Mouse (Mus musculus) CH12.LX (cell line): ENCODE measurements around the gene Rpl35a. TPM values are rescaled to one million over a fixed set of nuclear protein-coding genes. Genes with fewer than 3 reads are reported as not detected.

Experiments
- DNase-seq: peaks from one replicate; pipeline ENCODE4 v3.0.0-alpha.2; 2013; ENCODE audit errors: extremely low read depth
- H3K27ac ChIP-seq: 2 replicates; pipeline ENCODE4 v1.5.1; 2012; ENCODE audit warnings: low read depth, mild to moderate bottlenecking, control low read depth, moderate library complexity; ENCODE audit not compliant: insufficient read depth
- H3K27me3 ChIP-seq: replicated peaks from 2 replicates; pipeline ENCODE3; 2012; ENCODE audit warnings: inconsistent platforms
- H3K36me3 ChIP-seq, 2 experiments: replicated peaks in 1 of 2; 2 replicates each; pipeline versions ENCODE3 to v1.6.1; 2012; ENCODE audit warnings: inconsistent platforms in 1 of 2, low read length in 1 of 2, mild to moderate bottlenecking in 1 of 2, mixed read lengths in 1 of 2, moderate library complexity in 1 of 2; ENCODE audit not compliant: control insufficient read depth in 1 of 2, insufficient read depth in 1 of 2
- H3K4me1 ChIP-seq, 2 experiments: 2 replicates each; pipeline ENCODE4 v1.6.1; 2012; ENCODE audit warnings: inconsistent platforms in 1 of 2, moderate library complexity in 1 of 2; ENCODE audit not compliant: insufficient read depth in 2 of 2, control insufficient read depth in 1 of 2
- H3K4me2 ChIP-seq: 2 replicates; pipeline ENCODE4 v1.6.1; 2012; ENCODE audit warnings: low read depth, mild to moderate bottlenecking, control low read depth; ENCODE audit not compliant: poor library complexity, insufficient read depth, severe bottlenecking
- H3K4me3 ChIP-seq, 3 experiments: fragments of 150-350 bp in 1 of 3; sonication (generic) in 1 of 3; replicated peaks in 1 of 3; 2 replicates each; pipeline versions ENCODE3 to v1.5.1; 2011 to 2012; ENCODE audit warnings: low read depth in 2 of 3, low read length in 2 of 3, mild to moderate bottlenecking in 2 of 3, moderate library complexity in 2 of 3, control low read depth in 1 of 3, improper control_type of control experiment in 1 of 3, inconsistent platforms in 1 of 3, mixed read lengths in 1 of 3; ENCODE audit not compliant: poor library complexity in 1 of 3
- H3K79me2 ChIP-seq: replicated peaks from 2 replicates; pipeline ENCODE4 v1.6.1; 2012; ENCODE audit warnings: mild to moderate bottlenecking, moderate library complexity; ENCODE audit not compliant: control insufficient read depth, poor library complexity, insufficient read depth, severe bottlenecking; ENCODE audit errors: extremely low read depth
- H3K9ac ChIP-seq: 2 replicates; pipeline ENCODE4 v1.6.1; 2012; ENCODE audit warnings: low read depth, mild to moderate bottlenecking, control low read depth, moderate library complexity; ENCODE audit not compliant: insufficient read depth
- H3K9me3 ChIP-seq: replicated peaks from 2 replicates; pipeline ENCODE3; 2012; ENCODE audit warnings: low read length, inconsistent platforms, mixed read lengths
- BHLHE40 ChIP-seq: IDR thresholded peaks from 2 replicates; pipeline ENCODE4 v1.6.1; 2011; ENCODE audit warnings: mild to moderate bottlenecking, low read depth, low read length, improper control_type of control experiment
- CHD1 ChIP-seq: IDR thresholded peaks from 2 replicates; pipeline ENCODE4 v1.6.1; 2012; ENCODE audit warnings: low read depth, low read length, improper control_type of control experiment, inconsistent platforms
- CHD2 ChIP-seq: IDR thresholded peaks from 2 replicates; pipeline ENCODE4 v1.6.1; 2011; ENCODE audit warnings: low read length, improper control_type of control experiment
- ELF1 ChIP-seq: IDR thresholded peaks from 2 replicates; pipeline ENCODE4 v1.6.1; 2014; ENCODE audit warnings: low read depth, mild to moderate bottlenecking, inconsistent platforms, low read length, improper control_type of control experiment
- EP300 ChIP-seq: IDR thresholded peaks from 2 replicates; pipeline ENCODE4 v1.6.1; 2011; ENCODE audit warnings: low read length, improper control_type of control experiment
- HCFC1 ChIP-seq: IDR thresholded peaks from 2 replicates; pipeline ENCODE4 v1.6.1; 2012; ENCODE audit warnings: low read depth, mild to moderate bottlenecking, inconsistent platforms, low read length, improper control_type of control experiment
- IRF4 ChIP-seq: IDR thresholded peaks from 2 replicates; pipeline ENCODE4 v1.6.1; 2014; ENCODE audit warnings: low read depth, mild to moderate bottlenecking, inconsistent platforms, low read length, improper control_type of control experiment
- JUN ChIP-seq: IDR thresholded peaks from 2 replicates; pipeline ENCODE4 v1.6.1; 2011; ENCODE audit warnings: low read depth, mild to moderate bottlenecking, low read length, improper control_type of control experiment, moderate library complexity; ENCODE audit not compliant: insufficient read depth
- KAT2A ChIP-seq: IDR thresholded peaks from 2 replicates; pipeline ENCODE4 v1.6.1; 2012; ENCODE audit warnings: low read length, improper control_type of control experiment, inconsistent platforms; ENCODE audit not compliant: insufficient replicate concordance
- MAFK ChIP-seq: IDR thresholded peaks from 2 replicates; pipeline ENCODE4 v1.6.1; 2011; ENCODE audit warnings: low read length, improper control_type of control experiment; ENCODE audit not compliant: insufficient replicate concordance
- MAX ChIP-seq: IDR thresholded peaks from 2 replicates; pipeline ENCODE4 v1.6.1; 2011; ENCODE audit warnings: low read length, improper control_type of control experiment
- MAZ ChIP-seq: IDR thresholded peaks from 2 replicates; pipeline ENCODE4 v1.6.1; 2012; ENCODE audit warnings: low read depth, mild to moderate bottlenecking, inconsistent platforms, low read length, improper control_type of control experiment, moderate library complexity
- MEF2A ChIP-seq: IDR thresholded peaks from 2 replicates; pipeline ENCODE4 v1.6.1; 2014; ENCODE audit warnings: low read depth, mild to moderate bottlenecking, inconsistent platforms, low read length, improper control_type of control experiment, borderline replicate concordance
- MXI1 ChIP-seq: IDR thresholded peaks from 2 replicates; pipeline ENCODE4 v1.6.1; 2011; ENCODE audit warnings: mild to moderate bottlenecking, low read depth, low read length, improper control_type of control experiment
- NRF1 ChIP-seq: IDR thresholded peaks from 2 replicates; pipeline ENCODE4 v1.6.1; 2014; ENCODE audit warnings: low read depth, mild to moderate bottlenecking, inconsistent platforms, low read length, improper control_type of control experiment, moderate library complexity
- PAX5 ChIP-seq: IDR thresholded peaks from 2 replicates; pipeline ENCODE4 v1.6.1; 2012; ENCODE audit warnings: low read length, inconsistent platforms, mixed read lengths
- POLR2AphosphoS2 ChIP-seq: IDR thresholded peaks from 2 replicates; pipeline ENCODE4 v1.6.1; 2011; ENCODE audit warnings: low read depth, low read length, improper control_type of control experiment
- RAD21 ChIP-seq: IDR thresholded peaks from 2 replicates; pipeline ENCODE4 v1.6.1; 2011; ENCODE audit warnings: low read depth, mild to moderate bottlenecking, low read length, improper control_type of control experiment, moderate library complexity
- RCOR1 ChIP-seq: conservative IDR thresholded peaks from 2 replicates; pipeline ENCODE4 v1.6.1; 2012; ENCODE audit warnings: low read depth, mild to moderate bottlenecking, inconsistent platforms, low read length, improper control_type of control experiment
- SIN3A ChIP-seq: IDR thresholded peaks from 2 replicates; pipeline ENCODE4 v1.6.1; 2012; ENCODE audit warnings: low read length, improper control_type of control experiment, inconsistent platforms
- SMC3 ChIP-seq: IDR thresholded peaks from 2 replicates; pipeline ENCODE4 v1.6.1; 2011; ENCODE audit warnings: low read depth, low read length, improper control_type of control experiment
- TCF12 ChIP-seq: IDR thresholded peaks from 2 replicates; pipeline ENCODE4 v1.6.1; 2014; ENCODE audit warnings: low read depth, mild to moderate bottlenecking, inconsistent platforms, low read length, improper control_type of control experiment
- USF1 ChIP-seq: IDR thresholded peaks from 2 replicates; pipeline ENCODE4 v1.6.1; 2014; ENCODE audit warnings: low read depth, mild to moderate bottlenecking, inconsistent platforms, low read length, improper control_type of control experiment
- USF2 ChIP-seq: conservative IDR thresholded peaks from 2 replicates; pipeline ENCODE4 v1.6.1; 2011; ENCODE audit warnings: low read depth, low read length, improper control_type of control experiment
- ZC3H11A ChIP-seq: IDR thresholded peaks from 2 replicates; pipeline ENCODE4 v1.6.1; 2012; ENCODE audit warnings: low read depth, mild to moderate bottlenecking, inconsistent platforms, low read length, improper control_type of control experiment
- ZKSCAN1 ChIP-seq: IDR thresholded peaks from 2 replicates; pipeline ENCODE4 v1.6.1; 2012; ENCODE audit warnings: low read depth, inconsistent platforms, low read length, improper control_type of control experiment, borderline replicate concordance
- ZNF384 ChIP-seq: IDR thresholded peaks from 2 replicates; pipeline ENCODE4 v1.6.1; 2012; ENCODE audit warnings: low read depth, low read length, improper control_type of control experiment, inconsistent platforms
- dilution Hi-C: fragments of 300-500 bp; cut with MboI; formaldehyde crosslinking; loops from 2 replicates; pipeline ENCODE4 v1.14.3; 2020; ENCODE audit warnings: low sequenced_read_pairs; ENCODE audit not compliant: extremely low pct_unique_long_range_greater_than_20kb, extremely low pct_ligation_motif_present
- in situ Hi-C: fragments of 300-500 bp; cut with MboI; formaldehyde crosslinking; loops from 3 replicates; pipeline ENCODE4 v1.14.3; 2019; ENCODE audit warnings: low sequenced_read_pairs, low pct_ligation_motif_present, low pct_unique_long_range_greater_than_20kb, mixed read lengths
- polyA plus RNA-seq: library from polyadenylated mRNA; unstranded; fragments of >175 nt; gene quantifications from 2 replicates; pipeline ENCODE4 v1.2.1, GENCODE M21; 2012; ENCODE audit warnings: low read depth; ENCODE audit not compliant: insufficient read length
- total RNA-seq, 2 experiments: library from RNA; depleted of rRNA; stranded (reverse); fragments of 300-350 nt in 1 of 2; fragments of >200 nt in 1 of 2; gene quantifications; 2 replicates each; pipeline ENCODE4 v1.2.3; 2012 to 2014

Gene Rpl35a
- total and polyA plus RNA-seq, 3 experiments, result 3,182 to 7,521 (median 3,875) TPM

DNA sequence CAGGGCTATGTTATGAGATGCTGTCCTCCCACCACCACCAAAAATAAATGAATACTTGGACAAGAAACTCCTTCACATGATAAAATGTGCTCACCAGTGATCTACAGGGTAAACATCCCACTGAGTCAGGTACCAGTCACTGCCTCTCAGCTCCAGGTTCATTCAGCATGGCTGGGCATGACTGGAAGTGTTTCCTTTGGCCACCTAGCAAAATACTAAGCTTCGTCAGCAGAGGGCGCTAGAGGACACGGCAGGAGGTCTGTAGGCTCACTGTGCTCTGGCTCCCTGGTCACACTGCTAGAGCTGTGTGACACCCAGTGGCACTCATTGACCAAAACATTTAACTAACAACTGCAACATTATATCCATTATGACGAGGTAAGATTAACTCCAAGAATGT, 32.5 kb upstream of the Rpl35a start (continued):
- TF ChIP-seq TCF12, result no peak
- TF ChIP-seq ZC3H11A, result peak; percentile 74
- TF ChIP-seq KAT2A, result no peak
- peak; percentile 26; the same call in 1 of the 2 replicates for TF ChIP-seq ZNF384
- TF ChIP-seq CHD2, result no peak
- TF ChIP-seq USF1, result no peak
- peak; percentile 22; the same call in 1 of the 2 replicates for TF ChIP-seq ZKSCAN1
- TF ChIP-seq IRF4, result 0 out of 2 replicates have a peak, but pooled peaks have one; percentile 9
- no peak for TF ChIP-seq CHD1
- TF ChIP-seq POLR2AphosphoS2, result no peak
- TF ChIP-seq HCFC1, result no peak
- TF ChIP-seq EP300, result no peak
- TF ChIP-seq PAX5, result no peak
- no peak for TF ChIP-seq MAFK
- no peak for TF ChIP-seq NRF1
- TF ChIP-seq MAZ, result no peak; the same call in 1 of the 2 replicates

DNA sequence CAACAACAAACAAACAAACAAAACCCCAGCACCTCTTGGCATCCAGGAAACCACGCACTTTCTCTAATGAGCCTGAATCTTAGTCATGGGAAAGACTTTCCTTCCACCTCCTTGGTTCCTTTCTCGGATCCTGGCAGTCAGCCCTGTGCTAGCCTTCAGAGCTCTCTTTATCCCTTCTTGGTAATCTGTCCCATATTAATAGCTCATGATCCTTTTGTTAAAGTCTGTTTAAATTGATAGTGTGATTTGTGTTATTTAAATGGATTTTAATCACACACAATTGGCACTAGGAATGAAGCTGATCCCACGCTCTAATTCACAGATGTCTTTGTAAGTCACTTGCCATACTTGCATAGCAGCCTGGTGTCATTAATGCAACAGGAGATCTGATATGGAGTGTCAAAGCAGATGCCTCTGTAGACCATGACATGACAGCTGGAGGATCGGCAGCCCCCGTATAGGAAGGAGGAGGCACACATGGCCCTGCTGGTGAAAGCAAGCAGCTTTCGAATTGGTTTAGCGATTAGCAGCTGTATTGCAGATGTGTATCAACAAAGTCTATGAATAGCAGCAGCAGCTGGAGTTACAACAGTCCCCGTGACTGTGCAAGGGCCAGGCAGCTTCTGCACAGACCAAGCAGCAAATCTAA, 31.7 kb upstream of the Rpl35a start:
- Histone ChIP-seq H3K79me2 (no peaks in the 10 kb centered on the region), H3K9ac (no peak overlapping the region), H3K4me3 (no peak overlapping the region), H3K4me1 (peaks cover 3 to 6% of the 10 kb centered on the region in 2 experiments; a peak in 2 of 4 replicates), H3K9me3 (no peaks in the 10 kb centered on the region), H3K27me3 (no peaks in the 10 kb centered on the region), H3K4me2 (no peak overlapping the region), H3K36me3 (peaks cover 0 to 45% of the 10 kb centered on the region in 2 experiments), H3K27ac (no peak overlapping the region)
- TF ChIP-seq SIN3A (0 out of 2 replicates have a peak, but pooled peaks have one; percentile 16), RCOR1 (no peak)
- dilution Hi-C loops (no loop called here), in situ Hi-C loops (loop anchor here (5.0 kb wide), 2 partner anchors 128 to 212 kb away; partner anchors contain the start of gene Smbd1)
- DNase-seq, result no peak

DNA sequence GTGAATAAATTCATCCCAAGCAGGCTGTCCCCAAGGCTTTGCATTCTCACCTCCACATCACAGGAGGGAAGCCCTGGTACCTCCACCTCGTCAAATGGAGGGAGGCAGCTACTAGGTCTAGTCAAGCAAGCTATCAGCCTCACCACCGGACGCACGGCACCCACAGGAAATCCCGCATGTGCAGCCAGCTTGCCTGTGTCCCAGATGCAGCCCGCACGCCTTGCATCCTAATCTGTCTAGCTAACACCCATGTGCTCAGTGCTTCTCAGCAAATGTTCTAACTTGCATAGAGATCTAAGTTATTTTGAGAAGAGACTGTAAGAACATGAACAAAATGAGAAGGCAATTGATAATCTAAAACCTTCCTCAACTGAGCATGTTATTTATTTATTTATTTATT, 29.9 kb upstream of the Rpl35a start:
- no peaks in the 10 kb centered on the region for H3K79me2 ChIP-seq
- no peak overlapping the region for H3K27ac ChIP-seq
- TF ChIP-seq MAFK, result no peak
- TF ChIP-seq IRF4, result no peak
- TF ChIP-seq PAX5, result no peak
- TF ChIP-seq RAD21, result no peak
- no peak for TF ChIP-seq JUN
- no peak for TF ChIP-seq MEF2A
- TF ChIP-seq BHLHE40, result no peak
- TF ChIP-seq SMC3, result no peak
- TF ChIP-seq ZNF384, result no peak
- no peak for TF ChIP-seq MXI1
- TF ChIP-seq HCFC1, result no peak
- no peak for TF ChIP-seq USF2
- no peak for TF ChIP-seq ELF1
- TF ChIP-seq CHD1, result no peak
- no peak for TF ChIP-seq MAZ
- no peak for TF ChIP-seq MAX
- TF ChIP-seq CHD2, result no peak
- TF ChIP-seq TCF12, result no peak
- DNase-seq, result no peak
- dilution Hi-C loops, result no loop called here
- no peak overlapping the region for H3K4me3 ChIP-seq
- no peak overlapping the region for H3K9ac ChIP-seq
- peaks cover 3 to 6% of the 10 kb centered on the region in 2 experiments; a peak in 2 of 4 replicates for H3K4me1 ChIP-seq
- no peaks in the 10 kb centered on the region for H3K9me3 ChIP-seq
- in situ Hi-C loops, result no loop called here
- H3K27me3 ChIP-seq, result no peaks in the 10 kb centered on the region
- peaks cover 0 to 44% of the 10 kb centered on the region in 2 experiments for H3K36me3 ChIP-seq
- H3K4me2 ChIP-seq, result no peak overlapping the region
